Mouse (Mus musculus): ENCODE data around the gene Atoh8. TPM values are rescaled to one million over a fixed set of nuclear protein-coding genes. Genes with fewer than 3 reads are reported as not detected.

Atoh8 gene
- polyA plus RNA-seq, 1 experiment = 5.5 TPM

DNA sequence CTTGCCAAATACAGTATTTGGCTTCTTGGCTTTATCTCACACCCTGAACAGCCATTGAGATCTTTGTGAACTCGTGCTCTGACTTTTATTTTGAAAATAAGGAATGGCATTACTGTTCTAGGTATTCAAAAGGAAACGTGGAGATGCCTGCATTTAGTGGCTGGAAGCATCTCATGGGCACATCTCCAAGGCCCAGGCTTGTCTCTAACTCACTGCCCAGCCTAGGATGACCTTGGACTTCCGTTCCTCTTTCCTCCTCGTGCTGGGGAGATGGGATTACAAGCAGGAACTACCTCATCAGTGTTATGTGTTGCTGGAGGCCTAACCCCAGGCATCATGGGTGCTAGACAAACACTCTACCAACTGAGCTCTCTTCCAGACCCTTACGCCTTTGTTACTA, 32.1 kb downstream of the Atoh8 start:
- no peak for DNase-seq (ENCODE audit: low read depth, low spot score)
- 42% methylated on average over 5 of the region's 5 CpGs for WGBS

DNA sequence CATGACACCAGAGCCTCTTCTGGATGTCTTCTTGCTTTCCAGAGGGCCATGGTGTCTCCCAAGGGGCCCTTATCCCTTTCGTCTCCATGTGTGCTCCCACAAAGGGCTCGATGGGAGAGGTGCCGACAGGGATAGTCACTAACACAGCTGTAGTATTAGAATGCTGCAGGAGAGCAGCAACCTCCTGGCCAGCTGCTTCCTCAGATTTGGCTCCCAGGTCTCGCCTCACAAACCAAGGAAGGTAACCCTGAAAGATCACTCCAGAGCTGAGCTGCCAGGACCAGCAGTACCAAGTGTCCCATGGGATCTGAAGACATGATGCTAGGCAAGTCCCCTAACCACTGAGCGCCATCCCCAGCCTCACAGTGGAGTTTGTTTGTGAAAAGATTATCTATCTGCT, 32.6 kb downstream of the Atoh8 start:
- DNase-seq (ENCODE audit: low read depth, low spot score) = no peak
- 78% methylated on average over 5 of the region's 5 CpGs for WGBS

DNA sequence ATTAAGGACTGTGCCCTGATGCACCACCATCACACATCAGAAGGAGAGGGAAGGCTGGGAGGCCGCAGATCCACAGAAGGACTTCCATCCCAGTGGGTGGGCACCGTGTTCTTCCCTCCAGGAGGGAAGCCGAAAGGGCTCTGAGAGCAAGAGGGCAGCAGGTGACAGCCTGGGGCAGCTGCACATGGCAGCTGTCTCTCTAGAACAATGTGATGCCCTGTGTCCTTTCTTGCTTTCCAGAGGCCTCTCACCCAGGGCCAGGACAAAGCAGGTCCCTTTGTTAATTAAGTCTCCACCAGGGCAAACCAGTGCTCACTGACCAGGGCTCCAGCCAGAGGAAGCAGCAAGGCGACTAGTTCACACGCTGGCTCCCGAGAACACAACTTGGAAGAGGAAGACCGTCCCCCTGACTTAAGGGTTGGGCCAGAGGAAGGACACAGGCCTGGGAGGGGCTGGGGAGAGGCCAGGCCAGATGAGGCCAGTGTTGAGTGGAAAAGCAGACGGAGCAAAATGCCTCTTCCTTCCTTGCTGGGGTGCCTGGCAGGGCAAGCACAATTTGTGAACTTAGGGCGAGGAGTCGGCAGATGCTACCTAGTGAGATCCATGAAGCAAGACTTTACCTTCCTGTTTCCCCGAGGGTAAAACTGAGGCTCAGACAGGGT, 34.7 kb downstream of the Atoh8 start:
- no peak for DNase-seq (ENCODE audit: low read depth, low spot score)
- 56% methylated on average over 11 of the region's 11 CpGs for WGBS

DNA sequence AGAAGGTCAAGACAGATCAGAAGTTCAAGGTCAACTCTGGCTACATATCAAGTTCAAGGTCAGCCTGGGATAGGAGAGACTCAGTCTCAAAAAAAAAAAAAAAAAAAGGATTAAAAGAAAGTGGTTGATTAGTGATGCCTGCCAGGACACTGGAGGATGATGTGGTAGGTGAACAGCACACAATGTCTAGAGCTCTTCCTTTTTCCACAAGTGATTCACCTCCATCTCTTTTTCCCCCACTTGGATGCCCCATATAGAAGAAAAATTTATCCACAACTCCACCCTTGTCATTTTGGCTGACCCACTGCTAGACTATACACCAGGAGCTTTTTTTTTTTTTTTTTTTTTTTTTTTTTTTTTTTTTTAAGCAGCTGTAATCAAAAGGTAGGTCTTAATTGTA, 37.9 kb downstream of the Atoh8 start:
- no peak for DNase-seq (ENCODE audit: low read depth, low spot score)

DNA sequence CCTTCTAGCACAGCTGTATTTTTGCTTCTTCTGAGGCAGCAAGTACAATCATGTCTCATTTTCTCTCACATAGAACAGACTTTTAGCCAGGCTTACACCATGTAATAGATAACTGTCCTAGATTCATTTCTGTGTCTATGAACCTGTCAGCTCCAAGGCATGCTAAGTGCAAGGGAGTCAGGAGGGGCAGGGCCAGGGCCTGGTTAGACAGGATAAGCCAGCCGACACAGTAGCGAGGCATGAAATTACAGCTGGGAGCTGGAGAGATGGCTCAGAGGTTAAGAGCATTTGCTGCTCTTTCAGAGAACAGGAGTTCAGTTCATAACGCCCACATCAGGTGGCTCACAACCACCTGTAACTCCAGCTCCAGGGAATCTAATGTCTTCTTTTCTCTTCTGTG, 38.7 kb downstream of the Atoh8 start:
- 89% methylated on average over 3 of the region's 3 CpGs for WGBS
- no peak for DNase-seq (ENCODE audit: low read depth, low spot score)

DNA sequence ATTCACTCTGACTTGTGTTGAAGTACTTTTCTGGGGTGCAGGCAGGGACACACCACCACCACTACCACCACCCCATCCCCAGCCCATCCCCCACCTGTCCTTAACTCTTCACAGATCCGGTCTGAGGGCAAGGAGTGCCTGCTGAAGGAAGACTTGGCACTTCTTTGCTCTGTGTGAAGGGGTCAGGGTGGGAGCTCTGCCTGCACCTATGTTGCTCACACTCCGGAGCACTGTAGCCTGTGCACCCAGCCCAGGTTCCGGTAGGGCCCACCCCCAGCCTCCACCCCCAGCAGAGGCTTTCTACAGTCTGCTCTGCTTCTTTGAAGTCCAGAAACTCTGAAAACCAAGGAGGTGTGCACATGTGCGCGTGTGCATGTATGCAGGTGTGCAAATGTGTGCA, 44.8 kb downstream of the Atoh8 start:
- DNase-seq (ENCODE audit: low read depth, low spot score) = no peak
- 76% methylated on average over 5 of the region's 5 CpGs for WGBS

DNA sequence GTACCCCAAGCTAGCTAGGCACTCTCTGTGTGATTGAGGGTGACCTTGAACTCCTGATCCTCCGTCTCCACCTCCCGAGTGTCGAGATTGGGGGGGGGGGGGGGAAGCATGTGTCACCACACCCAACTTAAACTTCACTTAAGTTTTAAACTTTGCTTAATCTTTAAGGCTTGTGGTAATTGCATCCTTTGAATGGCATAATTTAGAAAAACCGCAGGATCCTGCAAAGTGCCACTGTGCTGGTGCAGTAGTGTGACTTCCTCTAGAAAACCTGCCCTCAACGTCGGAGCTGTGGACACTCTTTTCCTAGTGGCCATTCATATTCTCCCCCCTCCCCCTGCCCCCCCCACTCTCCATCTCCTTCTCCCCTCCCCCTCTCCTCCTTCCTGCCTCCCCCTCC, 45.3 kb downstream of the Atoh8 start:
- no peak for DNase-seq (ENCODE audit: low read depth, low spot score)
- 28% methylated on average over 6 of the region's 6 CpGs for whole genome bisulfite sequencing

DNA sequence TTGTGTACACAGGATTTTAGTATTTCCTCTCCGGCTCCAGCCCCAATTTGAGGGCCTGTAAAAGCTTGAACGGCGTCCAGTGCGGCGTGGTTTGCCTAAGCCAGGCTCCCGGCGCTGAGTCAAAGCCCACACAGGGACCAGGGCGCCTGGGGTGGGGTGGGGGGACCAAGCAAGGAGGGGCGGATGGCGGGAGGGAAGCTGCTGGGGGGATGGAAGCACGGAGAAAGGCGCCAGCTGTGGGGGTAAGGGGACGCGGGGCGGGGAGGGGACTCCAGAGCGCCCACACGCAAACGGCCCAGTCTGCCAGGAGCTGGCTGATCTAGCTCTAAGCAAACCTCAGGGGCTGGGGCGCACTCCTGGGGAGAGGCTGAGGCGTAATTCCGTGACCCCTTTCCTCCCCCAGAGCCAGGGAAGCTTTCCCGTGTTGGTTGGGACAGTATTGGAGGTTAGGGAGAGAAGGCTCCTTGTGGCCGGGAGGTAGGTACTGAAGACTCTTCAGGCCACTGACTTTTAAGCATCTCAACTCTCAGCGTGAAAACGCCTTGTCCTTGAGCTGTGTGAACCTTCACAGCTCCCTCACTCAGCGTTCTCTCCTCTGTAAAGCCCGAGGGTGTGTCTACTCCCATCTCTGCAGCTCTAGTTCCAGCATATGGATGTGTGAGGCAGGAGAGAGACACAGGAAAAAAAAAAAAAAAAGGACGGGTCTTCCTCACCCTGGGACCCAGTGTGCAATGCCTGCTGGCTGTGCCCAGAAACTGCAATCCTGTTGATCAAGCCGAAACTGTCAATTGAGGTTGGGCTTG, 46.1 kb downstream of the Atoh8 start:
- WGBS = 5% methylated on average over 29 of the region's 29 CpGs
- DNase-seq (ENCODE audit: low read depth, low spot score) = peak; percentile 16

DNA sequence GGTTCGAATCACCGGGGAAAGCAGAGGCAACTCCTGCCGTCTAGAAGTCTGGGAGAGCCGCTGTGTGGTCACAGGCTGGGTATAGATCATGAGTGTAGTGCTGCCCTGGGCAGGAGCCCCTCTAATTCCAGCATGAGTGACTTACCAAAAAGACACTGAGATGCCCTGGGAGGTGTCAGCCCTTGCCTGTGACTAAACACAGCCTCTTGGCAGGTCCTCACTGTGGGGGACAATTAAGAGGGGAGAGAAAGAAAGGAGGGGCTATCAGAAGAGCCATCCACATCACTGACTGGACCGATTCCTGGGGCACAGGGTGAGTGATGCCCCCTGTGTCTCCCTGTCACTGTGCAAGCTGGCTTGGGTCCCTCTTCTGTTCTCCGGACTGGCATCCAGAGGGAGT, 48.6 kb downstream of the Atoh8 start:
- WGBS = 90% methylated on average over 6 of the region's 6 CpGs
- DNase-seq (ENCODE audit: low read depth, low spot score) = no peak

DNA sequence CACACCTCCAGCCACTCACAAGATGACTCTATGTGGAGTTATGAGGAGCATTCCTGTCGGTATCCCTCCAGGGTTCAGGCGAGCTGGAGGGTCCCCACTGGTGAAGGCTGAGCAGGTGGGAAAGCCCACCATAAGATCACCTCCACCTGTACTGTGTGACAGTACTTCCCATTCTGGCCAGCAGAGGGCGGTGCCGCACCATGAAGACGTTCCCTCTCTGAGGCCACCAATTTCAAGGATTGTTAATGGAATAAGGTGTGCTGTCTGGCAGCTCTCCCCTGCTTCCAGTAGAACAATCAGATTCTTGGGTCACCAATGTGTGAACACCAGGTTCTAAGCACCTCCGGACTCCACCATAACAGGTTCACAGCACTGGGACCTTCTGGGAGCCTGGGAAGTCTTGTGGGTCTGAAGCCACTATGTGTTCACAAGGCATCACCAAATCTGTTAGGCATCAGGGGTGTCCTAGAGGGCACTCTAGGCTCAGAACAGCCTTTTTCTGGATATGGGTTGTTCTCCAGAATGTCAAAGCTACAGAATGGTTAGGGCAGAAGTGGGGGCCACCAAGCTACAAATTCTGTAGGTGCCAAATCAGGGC, 49.4 kb downstream of the Atoh8 start:
- WGBS = 2% methylated on average over 6 of the region's 6 CpGs
- DNase-seq (ENCODE audit: low read depth, low spot score) = peak; percentile 21

DNA sequence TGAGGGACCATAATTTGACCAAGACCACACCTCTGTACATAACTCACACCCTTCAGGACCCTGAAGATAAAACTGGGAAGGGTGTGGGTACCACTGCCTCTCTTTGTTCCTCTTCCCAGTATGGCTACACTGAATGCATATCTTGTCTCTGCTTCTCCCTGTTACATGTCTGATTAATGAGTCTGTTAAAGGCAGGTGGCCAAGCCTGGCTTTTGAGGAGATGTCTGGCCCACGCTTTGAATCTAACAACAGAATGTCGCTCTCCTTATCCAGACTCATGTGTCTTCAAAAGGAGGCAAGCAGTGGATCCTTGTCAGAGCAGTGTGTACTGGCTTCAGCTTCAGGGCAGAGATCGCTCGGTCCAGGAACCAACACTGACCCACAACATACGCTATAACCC, 50.8 kb downstream of the Atoh8 start:
- WGBS = 87% methylated on average over 5 of the region's 5 CpGs
- no peak for DNase-seq (ENCODE audit: low read depth, low spot score)

DNA sequence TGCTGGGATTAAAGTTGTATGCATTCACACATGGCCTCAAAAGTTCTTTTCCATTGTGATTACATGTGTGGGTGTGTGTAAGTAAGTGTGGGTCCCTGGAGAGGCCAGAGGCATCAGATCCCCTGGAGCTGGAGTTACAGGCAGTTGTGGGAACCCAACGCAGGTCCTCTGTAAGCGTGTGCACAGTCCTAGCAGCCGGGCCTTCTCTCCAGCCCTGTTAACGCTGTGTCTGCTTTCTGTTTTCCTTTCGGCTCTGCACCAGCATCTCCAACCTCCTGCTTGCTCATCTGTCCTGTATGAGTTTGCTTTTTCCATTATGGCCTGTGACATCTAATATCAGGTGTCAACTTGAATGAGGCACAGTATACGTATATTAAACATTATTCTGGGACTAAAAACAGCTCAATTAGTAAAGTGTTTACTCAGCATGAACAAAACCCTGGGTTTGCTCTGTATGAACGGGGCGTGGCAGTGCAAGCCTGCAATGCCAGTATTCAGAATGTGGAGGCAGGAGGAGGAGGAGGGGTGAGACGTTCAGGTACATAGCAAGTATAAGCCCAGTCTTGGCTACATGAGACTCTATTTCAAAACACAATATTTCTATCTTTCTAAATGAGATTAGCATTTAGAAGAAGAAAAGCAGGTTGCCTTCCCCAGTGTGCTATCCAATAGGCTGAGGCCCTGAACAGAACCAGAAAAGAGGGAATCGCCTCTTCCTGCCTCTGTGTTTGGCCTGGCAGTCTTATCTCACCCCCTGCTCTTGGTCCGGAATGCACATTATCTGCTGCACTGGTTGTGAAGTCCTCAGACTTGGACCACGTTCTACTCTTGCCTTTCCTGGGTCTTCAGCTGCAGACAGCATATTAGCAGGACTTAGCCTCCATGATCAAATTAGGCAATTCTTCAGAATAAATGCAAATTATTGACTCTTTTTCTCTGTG, 55.5 kb downstream of the Atoh8 start:
- no peak for DNase-seq (ENCODE audit: low read depth, low spot score)
- 54% methylated on average over 12 of the region's 12 CpGs for whole genome bisulfite sequencing

DNA sequence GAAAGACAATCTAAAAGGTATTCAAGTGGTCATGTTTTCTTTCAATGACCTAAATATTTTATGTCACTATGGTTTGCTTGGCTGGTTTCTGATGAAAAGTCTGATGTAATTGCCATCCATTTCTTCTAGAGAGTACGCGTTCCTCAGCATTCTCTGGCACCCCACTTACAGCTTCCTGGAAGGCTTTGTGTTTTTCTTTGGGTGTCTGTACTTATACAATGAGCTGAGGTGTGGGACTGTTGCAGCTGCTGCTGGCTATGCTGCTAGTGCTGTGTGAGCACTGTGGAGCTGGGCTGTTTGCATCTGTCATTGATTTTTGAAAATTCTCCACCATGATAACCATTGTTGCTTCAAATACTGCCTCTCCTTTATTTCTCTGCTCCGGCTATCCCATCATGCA, 56.4 kb downstream of the Atoh8 start:
- WGBS = 84% methylated on average over 3 of the region's 3 CpGs
- no peak for DNase-seq (ENCODE audit: low read depth, low spot score)

DNA sequence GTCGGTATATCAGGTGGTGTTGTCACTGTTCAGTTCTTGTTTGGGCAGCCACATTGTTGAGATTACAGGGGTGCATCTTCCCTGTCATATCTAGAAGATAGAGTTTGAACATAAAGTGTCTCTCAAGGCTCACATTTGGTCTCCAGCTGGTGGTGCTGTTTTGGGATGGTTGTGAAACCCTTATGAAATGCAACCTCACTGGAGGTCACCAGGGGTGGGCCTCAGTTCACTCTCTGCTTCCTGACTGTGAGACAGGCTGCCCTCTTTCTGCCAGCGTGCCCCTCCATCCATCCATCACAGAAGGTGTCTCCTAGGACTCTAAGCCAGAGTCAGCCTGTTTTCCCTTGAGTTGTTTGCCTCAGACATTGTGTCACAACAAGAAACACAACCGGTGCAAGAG, 58.0 kb downstream of the Atoh8 start:
- DNase-seq (ENCODE audit: low read depth, low spot score) = no peak
- WGBS = 81% methylated on average over 3 of the region's 3 CpGs

DNA sequence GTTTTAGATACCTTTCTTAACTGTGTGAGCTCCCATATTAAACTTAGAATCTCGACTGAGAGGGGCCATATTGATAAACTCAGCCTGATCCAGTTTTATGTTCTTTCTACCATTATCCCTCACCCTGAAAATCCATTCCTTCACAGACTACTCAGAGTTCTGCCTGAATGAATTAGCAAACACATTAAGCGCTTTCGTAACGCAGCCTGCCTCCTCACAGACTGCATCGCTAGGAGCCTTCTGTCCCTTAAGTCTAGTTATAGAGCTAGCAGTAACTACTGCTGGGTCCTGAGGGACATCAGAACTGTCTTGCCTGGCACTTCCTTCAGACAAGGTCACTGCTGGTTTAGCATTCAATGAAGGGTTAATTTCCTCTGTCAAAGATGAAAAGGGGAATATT, 59.4 kb downstream of the Atoh8 start:
- no peak for DNase-seq (ENCODE audit: low read depth, low spot score)
- WGBS = 71% methylated on average over 5 of the region's 5 CpGs

DNA sequence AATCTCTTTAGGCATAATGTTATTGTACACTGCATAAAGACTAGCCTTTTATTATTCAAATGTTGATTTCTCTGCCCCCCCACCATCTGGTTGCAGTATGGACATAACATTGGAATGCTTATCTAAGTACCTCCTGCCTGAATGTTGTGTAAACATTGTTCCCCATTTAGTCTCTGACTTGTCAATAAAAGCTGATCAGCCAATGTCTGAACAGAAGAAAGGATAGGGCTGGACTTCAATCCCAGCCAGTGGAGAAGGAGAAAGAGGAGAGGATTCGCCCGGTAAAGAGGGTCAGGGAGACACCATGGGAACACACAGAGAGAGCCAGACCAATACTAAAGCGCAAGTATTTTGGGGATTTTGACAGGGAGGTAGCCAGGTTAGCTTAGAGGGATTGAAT, 60.0 kb downstream of the Atoh8 start:
- WGBS = 39% methylated on average over 3 of the region's 3 CpGs
- no peak for DNase-seq (ENCODE audit: low read depth, low spot score)

DNA sequence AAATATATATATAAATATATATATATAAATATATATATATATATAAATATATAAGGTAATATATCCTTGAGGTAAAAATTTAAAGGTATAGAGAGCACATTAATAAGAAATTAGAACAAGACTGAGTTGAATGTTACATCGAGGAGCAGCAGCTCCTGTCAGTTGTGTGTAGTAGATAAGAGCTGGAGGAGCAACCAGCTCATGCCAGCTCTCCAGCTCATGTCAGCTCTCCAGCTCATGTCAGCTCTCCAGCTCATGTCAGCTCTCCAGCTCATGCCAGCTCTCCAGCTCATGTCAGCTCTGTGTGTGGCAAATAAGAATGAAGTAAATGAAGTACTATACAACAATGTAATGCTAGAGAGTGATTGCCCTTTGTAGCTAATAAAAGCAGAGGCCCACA, 62.0 kb downstream of the Atoh8 start:
- no peak for DNase-seq (ENCODE audit: low read depth, low spot score)
- whole genome bisulfite sequencing = 88% methylated on average over 1 of the region's 1 CpGs

DNA sequence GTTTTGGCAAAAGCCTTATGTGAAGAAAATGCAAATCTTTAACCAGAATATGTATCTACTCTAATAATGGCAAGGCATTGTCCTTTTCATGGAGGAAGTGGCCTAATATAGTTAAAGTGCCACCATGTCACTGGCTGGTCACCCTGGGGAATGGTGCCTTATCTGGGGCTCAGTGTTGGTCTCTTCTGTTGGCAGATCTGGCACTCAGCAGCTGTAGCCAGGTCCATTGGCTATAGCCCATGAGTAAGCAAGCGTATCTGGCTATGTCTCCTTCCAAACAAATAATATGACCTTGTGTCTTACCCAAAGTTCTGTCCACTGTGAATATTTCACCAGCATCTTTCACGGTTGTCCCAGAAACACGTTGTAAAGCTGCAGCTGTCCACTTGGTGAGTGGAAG, 64.0 kb downstream of the Atoh8 start:
- DNase-seq (ENCODE audit: low read depth, low spot score) = no peak
- 81% methylated on average over 3 of the region's 3 CpGs for WGBS

DNA sequence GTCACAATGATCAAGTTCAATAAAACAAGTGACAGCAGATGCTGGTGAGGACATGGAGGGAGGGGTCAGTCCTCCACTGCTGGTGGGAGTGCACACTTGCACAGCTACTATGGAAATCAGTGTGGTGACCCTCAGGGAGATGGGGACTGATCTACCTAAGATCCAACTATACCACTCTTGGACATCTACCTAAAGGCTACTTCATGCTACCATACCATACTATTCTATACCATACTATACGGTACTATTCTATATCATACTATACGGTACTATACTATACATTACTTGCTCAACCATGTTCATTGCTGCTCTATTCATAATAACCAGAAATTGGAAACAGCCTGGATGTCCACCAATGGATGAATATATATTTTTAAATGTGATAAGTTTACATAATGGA, 69.5 kb downstream of the Atoh8 start:
- 45% methylated on average over 2 of the region's 2 CpGs for WGBS
- DNase-seq (ENCODE audit: low read depth, low spot score) = no peak
